Mouse (Mus musculus) testis, adult 2 months (tissue): ENCODE results near the gene Rfx5.

Experiments used
- CTCF ChIP-seq: fragments of 200-500 bp; IDR thresholded peaks from 2 replicates; pipeline ENCODE4 v1.5.1; 2012; ENCODE audit warnings: low read depth, mild to moderate bottlenecking, inconsistent platforms, low read length, moderate library complexity; ENCODE audit not compliant: control insufficient read depth, insufficient read depth, insufficient replicate concordance
- POLR2A ChIP-seq: fragments of 200-500 bp; IDR thresholded peaks from 2 replicates; pipeline ENCODE4 v1.6.1; 2012; ENCODE audit warnings: low read depth, mild to moderate bottlenecking, inconsistent platforms, low read length, moderate library complexity; ENCODE audit not compliant: control insufficient read depth

GRCm38 (mm10) chr3:94922333-94922732 is 31.5 kb upstream of the Rfx5 start:
- TF ChIP-seq CTCF (no peak), POLR2A (no peak)
